Mouse (Mus musculus) intestine, embryonic 16.5 days (tissue): ENCODE results near the gene Dnajb8. TPM values are rescaled to one million over a fixed set of nuclear protein-coding genes. Genes with fewer than 3 reads are reported as not detected.
A peak's percentile ranks its signal among the peaks of the same experiment; 100 is the strongest.

ENCODE experiments used
- ATAC-seq: fragments of 200-750 bp; cut with Nextera tagmentation; 2 replicates; pipeline ENCODE4 v1.8.0; 2017; ENCODE audit warnings: moderate TSS enrichment, moderate library complexity
- H3K27ac ChIP-seq: fragments of 300-500 bp; sonication (generic); 2 replicates; pipeline ENCODE4 v1.5.1; 2014; ENCODE audit warnings: mild to moderate bottlenecking, low read length
- H3K27me3 ChIP-seq: fragments of 300-500 bp; sonication (generic); replicated peaks from 2 replicates; pipeline ENCODE4 v1.6.1; 2014; ENCODE audit warnings: low read length, control low read depth, mixed read lengths; ENCODE audit not compliant: control insufficient read depth, insufficient read depth
- H3K36me3 ChIP-seq: fragments of 300-500 bp; sonication (generic); 2 replicates; pipeline ENCODE4 v1.6.1; 2014; ENCODE audit warnings: low read length, control low read depth; ENCODE audit not compliant: control insufficient read depth, insufficient read depth
- H3K4me1 ChIP-seq: fragments of 300-500 bp; sonication (generic); 2 replicates; pipeline ENCODE4 v1.6.1; 2014; ENCODE audit warnings: low read length, control low read depth, mixed read lengths; ENCODE audit not compliant: control insufficient read depth, insufficient read depth
- H3K4me2 ChIP-seq: fragments of 300-500 bp; sonication (generic); 2 replicates; pipeline ENCODE4 v1.6.1; 2014; ENCODE audit warnings: low read depth, low read length, control low read depth
- H3K4me3 ChIP-seq: fragments of 300-500 bp; sonication (generic); 2 replicates; pipeline ENCODE4 v1.5.1; 2014; ENCODE audit warnings: mild to moderate bottlenecking, low read length
- H3K9ac ChIP-seq: fragments of 300-500 bp; sonication (generic); 2 replicates; pipeline ENCODE4 v1.6.1; 2014; ENCODE audit warnings: low read depth, low read length
- H3K9me3 ChIP-seq: fragments of 300-500 bp; sonication (generic); 2 replicates; pipeline ENCODE4 v1.6.1; 2016; ENCODE audit warnings: low read length, control low read depth; ENCODE audit not compliant: control insufficient read depth
- WGBS: fragments of 180-500 bp; shearing (Covaris S2); extraction: QIAGEN DNeasy Blood & Tissue Kit; methylation state at CpG from one replicate; pipeline ENCODE4 v1.1.7; 2014; 5-methylcytosine and 5-hydroxymethylcytosine counted together
- polyA plus RNA-seq: library from polyadenylated mRNA; unstranded; fragments of >200 nt; fragmentation: Nextera tagmentation; extraction: Ambion mirVana; gene quantifications from 2 replicates; pipeline ENCODE4 v1.2.1, GENCODE M21; 2015

Gene Dnajb8
- polyA plus RNA-seq, 1 experiment from 2014 or later: not detected

DNA sequence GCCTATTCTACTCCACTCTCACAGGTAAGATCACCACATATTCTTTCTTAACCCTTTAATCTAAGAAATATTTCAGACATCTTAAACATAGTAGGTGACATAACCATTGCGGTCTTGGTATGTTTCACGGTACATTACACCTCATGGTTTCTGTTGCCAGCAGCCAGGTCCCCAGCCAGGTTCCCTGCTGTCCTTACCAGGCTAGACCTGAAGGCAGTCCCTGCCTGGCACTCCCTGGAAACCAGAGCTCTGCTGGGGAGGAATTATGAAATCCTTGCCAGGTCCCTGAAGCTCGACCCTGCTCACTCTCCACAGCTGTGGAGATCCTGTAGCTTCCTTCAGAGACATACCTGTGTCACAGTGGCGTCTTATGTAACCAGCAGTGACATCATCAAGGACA lies 5.9 kb upstream of the Dnajb8 start:
- H3K27me3 ChIP-seq: no peaks in the 10 kb centered on the region
- no peak overlapping the region for H3K4me2 ChIP-seq
- no peaks in the 10 kb centered on the region for H3K36me3 ChIP-seq
- H3K9ac ChIP-seq: no peak overlapping the region
- H3K4me3 ChIP-seq: no peak overlapping the region
- 75% methylated on average over 4 of the region's 4 CpGs for WGBS
- no peaks in the 10 kb centered on the region for H3K4me1 ChIP-seq
- no peak for ATAC-seq
- no peaks in the 10 kb centered on the region for H3K9me3 ChIP-seq
- no peak overlapping the region for H3K27ac ChIP-seq

DNA sequence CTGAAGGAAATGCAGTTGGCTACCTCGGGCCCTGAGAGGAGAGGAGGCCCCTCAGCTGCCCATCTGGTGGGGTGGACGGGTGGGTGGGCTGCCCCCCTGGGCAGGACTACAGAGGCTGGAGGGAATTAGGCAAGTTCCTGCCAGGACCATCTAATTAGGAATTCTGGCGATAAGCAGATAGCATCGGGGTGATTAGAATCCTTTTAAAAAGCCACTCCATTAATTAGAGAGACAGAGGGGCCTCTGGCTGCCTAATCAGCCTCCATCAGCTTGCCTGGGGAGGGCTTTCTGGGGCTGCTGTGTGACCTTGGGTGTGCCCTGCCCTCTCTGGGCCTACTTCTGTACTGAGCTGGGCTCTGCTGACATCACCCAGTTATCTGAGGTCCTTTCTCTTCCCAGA lies 3.0 kb upstream of the Dnajb8 start:
- no peak overlapping the region for H3K4me3 ChIP-seq
- H3K9me3 ChIP-seq: no peaks in the 10 kb centered on the region
- ATAC-seq: no peak
- no peaks in the 10 kb centered on the region for H3K36me3 ChIP-seq
- no peaks in the 10 kb centered on the region for H3K4me1 ChIP-seq
- H3K27me3 ChIP-seq: no peaks in the 10 kb centered on the region
- H3K9ac ChIP-seq: no peak overlapping the region
- H3K4me2 ChIP-seq: no peak overlapping the region
- 27% methylated on average over 4 of the region's 4 CpGs for WGBS
- no peak overlapping the region for H3K27ac ChIP-seq

GRCm38 (mm10) chr6:88226570-88226994 lies 4.5 kb downstream of the Dnajb8 start:
- WGBS: 26% methylated on average over 5 of the region's 5 CpGs
- no peaks in the 10 kb centered on the region for H3K27me3 ChIP-seq

DNA sequence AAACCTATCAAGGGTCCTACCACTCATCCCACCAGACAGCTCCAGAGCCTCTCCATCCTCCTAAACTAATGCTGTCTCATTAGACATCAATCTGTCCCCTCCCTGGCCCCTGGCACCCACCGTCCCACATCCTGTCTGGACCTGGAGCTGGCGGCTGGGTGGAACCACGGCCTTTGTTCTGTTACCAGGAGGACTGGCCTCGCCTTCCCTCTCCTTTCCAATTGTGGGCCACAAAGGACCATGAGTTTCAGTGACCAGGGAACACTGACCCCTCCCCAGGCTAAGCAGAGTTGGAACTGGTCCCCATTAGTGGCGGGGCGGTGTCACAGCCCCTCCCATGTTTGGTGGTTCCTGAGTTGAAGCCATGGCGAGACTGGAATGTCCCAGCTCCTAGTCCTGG lies 5.5 kb downstream of the Dnajb8 start:
- Histone ChIP-seq H3K27ac (no peak overlapping the region), H3K36me3 (no peaks in the 10 kb centered on the region), H3K9me3 (no peaks in the 10 kb centered on the region), H3K4me3 (no peak overlapping the region), H3K9ac (no peak overlapping the region), H3K4me1 (no peaks in the 10 kb centered on the region), H3K4me2 (no peak overlapping the region), H3K27me3 (no peaks in the 10 kb centered on the region)
- WGBS: 54% methylated on average over 7 of the region's 7 CpGs
- ATAC-seq: no peak

More at GRCm38 (mm10) chr6:88226570-88226994, 4.5 kb downstream of the Dnajb8 start:
- no peak overlapping the region for H3K4me3 ChIP-seq
- no peaks in the 10 kb centered on the region for H3K4me1 ChIP-seq
- H3K27ac ChIP-seq: no peak overlapping the region
- no peak for ATAC-seq
- H3K9ac ChIP-seq: no peak overlapping the region
- H3K4me2 ChIP-seq: no peak overlapping the region
- no peaks in the 10 kb centered on the region for H3K9me3 ChIP-seq
- H3K36me3 ChIP-seq: no peaks in the 10 kb centered on the region

DNA sequence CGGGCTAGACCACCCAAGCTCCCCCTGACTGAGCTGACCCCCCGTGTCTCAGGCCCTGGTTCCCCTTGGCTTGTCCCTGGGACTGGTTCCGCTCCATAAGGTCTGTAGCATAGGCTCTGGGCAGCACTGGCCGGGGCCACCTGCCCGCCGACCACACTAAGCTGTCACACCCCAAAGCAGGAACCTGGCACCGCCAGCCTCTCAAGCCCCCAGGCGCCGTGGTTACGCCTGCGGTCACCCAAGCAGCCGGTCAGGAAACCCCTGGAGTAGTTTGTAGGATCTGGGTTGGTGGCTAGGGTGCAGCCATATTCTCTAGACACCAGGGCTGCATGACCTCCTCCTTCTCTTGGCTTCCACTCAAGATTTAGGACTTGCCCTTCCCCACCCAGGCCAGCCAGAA lies 7.2 kb downstream of the Dnajb8 start:
- H3K4me3 ChIP-seq: no peak overlapping the region
- H3K4me2 ChIP-seq: no peak overlapping the region
- no peaks in the 10 kb centered on the region; the same call in 1 of the 2 replicates for H3K4me1 ChIP-seq
- no peak overlapping the region for H3K9ac ChIP-seq
- no peaks in the 10 kb centered on the region for H3K9me3 ChIP-seq
- no peak overlapping the region for H3K27ac ChIP-seq
- ATAC-seq: no peak
- WGBS: 83% methylated on average over 12 of the region's 12 CpGs
- no peaks in the 10 kb centered on the region for H3K27me3 ChIP-seq
- H3K36me3 ChIP-seq: no peaks in the 10 kb centered on the region

GRCm38 (mm10) chr6:88231821-88232220 lies 9.8 kb downstream of the Dnajb8 start:
- peaks cover 2% of the 10 kb centered on the region; the same call in 1 of the 2 replicates for H3K27me3 ChIP-seq
- no peak overlapping the region for H3K9ac ChIP-seq
- H3K4me2 ChIP-seq: no peak overlapping the region
- H3K4me1 ChIP-seq: peaks cover 8% of the 10 kb centered on the region
- H3K36me3 ChIP-seq: no peaks in the 10 kb centered on the region
- H3K4me3 ChIP-seq: no peak overlapping the region
- ATAC-seq: no peak
- H3K27ac ChIP-seq: no peak overlapping the region
- 82% methylated on average over 7 of the region's 7 CpGs for WGBS
- no peaks in the 10 kb centered on the region for H3K9me3 ChIP-seq

DNA sequence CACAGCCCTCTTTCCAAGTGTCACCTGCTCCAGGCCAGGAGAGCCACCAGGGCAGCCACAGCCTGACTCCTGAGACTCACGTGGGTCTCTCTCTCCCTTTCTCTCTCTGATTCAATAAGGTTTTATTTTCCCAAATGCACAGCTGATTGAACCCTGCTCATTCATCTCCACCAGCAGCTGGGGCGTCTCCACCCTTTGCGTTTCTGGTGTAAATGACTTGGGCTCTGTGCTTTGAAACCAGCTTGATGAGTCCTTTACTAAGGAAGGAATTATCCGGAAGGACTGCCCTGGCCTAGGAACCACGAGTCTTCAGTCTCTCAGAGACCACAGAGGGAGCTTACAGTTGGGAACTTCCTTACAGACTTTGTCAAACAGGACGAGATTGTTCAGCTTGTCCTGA lies 10.2 kb downstream of the Dnajb8 start:
- Histone ChIP-seq H3K4me2 (no peak overlapping the region), H3K9ac (no peak overlapping the region), H3K4me1 (peaks cover 8% of the 10 kb centered on the region), H3K27ac (no peak overlapping the region), H3K9me3 (no peaks in the 10 kb centered on the region), H3K36me3 (no peaks in the 10 kb centered on the region), H3K4me3 (no peak overlapping the region), H3K27me3 (peaks cover 2% of the 10 kb centered on the region; the same call in 1 of the 2 replicates)
- 60% methylated on average over 6 of the region's 6 CpGs for WGBS
- ATAC-seq: no peak

DNA sequence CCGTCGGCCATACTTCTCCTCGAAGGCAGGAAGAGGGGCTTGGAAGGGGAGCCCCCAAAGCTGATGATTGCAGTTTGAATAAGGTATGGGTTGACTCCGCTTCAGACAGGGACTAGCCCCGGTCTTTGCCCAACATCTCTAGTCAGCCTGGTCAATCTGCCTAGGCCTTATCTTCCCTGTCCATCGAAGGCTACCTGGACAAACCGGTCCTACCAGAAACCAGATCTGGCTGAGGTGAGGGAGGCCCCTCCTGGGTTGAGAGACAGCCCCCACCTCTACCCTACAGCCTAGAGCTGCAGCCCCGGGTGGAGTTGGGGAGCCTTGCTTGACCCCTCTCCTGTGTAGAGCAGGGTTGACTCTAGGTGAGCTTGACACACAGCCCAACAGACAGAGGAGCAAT lies 11.9 kb downstream of the Dnajb8 start:
- H3K4me1 ChIP-seq: peaks cover 8% of the 10 kb centered on the region
- no peak overlapping the region for H3K27ac ChIP-seq
- WGBS: 65% methylated on average over 8 of the region's 8 CpGs
- H3K9me3 ChIP-seq: no peaks in the 10 kb centered on the region
- H3K9ac ChIP-seq: no peak overlapping the region
- H3K4me3 ChIP-seq: no peak overlapping the region
- peak; percentile 66 for ATAC-seq
- H3K4me2 ChIP-seq: no peak overlapping the region
- no peaks in the 10 kb centered on the region for H3K36me3 ChIP-seq
- H3K27me3 ChIP-seq: peaks cover 2% of the 10 kb centered on the region; the same call in 1 of the 2 replicates

DNA sequence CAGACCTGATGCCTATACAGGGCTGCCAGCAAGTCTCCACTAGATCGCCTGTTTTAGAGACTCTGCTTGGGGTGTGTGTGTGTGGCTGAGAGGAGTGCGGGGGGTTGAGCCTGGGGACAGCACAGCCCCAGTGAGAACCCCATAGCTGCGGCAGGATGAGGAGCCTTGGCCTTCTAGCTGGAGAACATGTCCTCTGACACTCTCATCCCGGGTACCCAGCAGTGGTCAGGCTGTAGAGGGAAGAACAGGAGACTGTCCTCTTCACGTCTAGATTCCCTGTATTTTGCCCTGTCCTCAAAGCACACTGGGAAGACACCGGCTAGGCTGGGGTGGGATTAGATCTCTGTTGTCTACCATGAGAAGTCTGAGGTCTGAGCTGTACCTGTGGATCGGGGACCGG lies 13.4 kb downstream of the Dnajb8 start:
- no peak overlapping the region for H3K9ac ChIP-seq
- H3K27me3 ChIP-seq: peaks cover 2% of the 10 kb centered on the region; the same call in 1 of the 2 replicates
- no peak overlapping the region for H3K4me2 ChIP-seq
- H3K36me3 ChIP-seq: no peaks in the 10 kb centered on the region
- 34% methylated on average over 8 of the region's 8 CpGs for WGBS
- no peak overlapping the region for H3K4me3 ChIP-seq
- ATAC-seq: no peak
- H3K4me1 ChIP-seq: peaks cover 8% of the 10 kb centered on the region
- H3K9me3 ChIP-seq: no peaks in the 10 kb centered on the region
- H3K27ac ChIP-seq: no peak overlapping the region

DNA sequence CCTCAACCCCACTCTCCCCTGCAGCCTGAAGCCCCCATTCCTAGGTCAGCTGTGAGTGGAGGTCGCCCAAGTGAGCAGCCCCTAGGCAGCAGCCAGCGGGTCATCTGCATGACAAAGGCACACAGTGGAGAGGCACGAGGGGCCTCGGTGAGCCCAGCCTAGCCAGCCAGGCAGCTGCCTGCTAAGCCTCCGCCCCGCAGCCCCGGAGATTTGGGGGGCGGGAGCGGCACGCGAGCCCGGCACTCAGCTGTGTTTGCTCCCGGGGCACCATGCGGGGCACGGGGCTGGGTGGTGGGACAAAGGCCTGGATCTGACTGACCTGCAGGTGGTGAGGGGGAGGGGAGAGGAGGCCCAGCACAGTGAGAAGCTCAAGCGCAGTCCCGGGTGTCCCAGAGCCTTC lies 13.9 kb downstream of the Dnajb8 start:
- Histone ChIP-seq H3K4me1 (peaks cover 8% of the 10 kb centered on the region), H3K4me2 (peak overlapping the region; percentile 21), H3K27me3 (peaks cover 2% of the 10 kb centered on the region; the same call in 1 of the 2 replicates), H3K9me3 (no peaks in the 10 kb centered on the region), H3K27ac (no peak overlapping the region), H3K4me3 (no peak overlapping the region), H3K36me3 (no peaks in the 10 kb centered on the region), H3K9ac (no peak overlapping the region)
- no peak for ATAC-seq
- 6% methylated on average over 17 of the region's 17 CpGs for WGBS
